Mouse (Mus musculus) CH12.LX (cell line): ENCODE data around the gene Mtap.

ENCODE experiments used
- CHD2 ChIP-seq: IDR thresholded peaks from 2 replicates; pipeline ENCODE4 v1.6.1; 2011; ENCODE audit warnings: low read length, improper control_type of control experiment
- CTCF ChIP-seq, 2 experiments: IDR thresholded peaks in 1 of 2; conservative IDR thresholded peaks in 1 of 2; 2 replicates each; pipeline ENCODE4 v1.5.1; 2011 to 2012; ENCODE audit warnings: low read depth in 2 of 2, low read length in 2 of 2, improper control_type of control experiment in 1 of 2, inconsistent platforms in 1 of 2, mild to moderate bottlenecking in 1 of 2, moderate library complexity in 1 of 2
- EP300 ChIP-seq: IDR thresholded peaks from 2 replicates; pipeline ENCODE4 v1.6.1; 2011; ENCODE audit warnings: low read length, improper control_type of control experiment
- MXI1 ChIP-seq: IDR thresholded peaks from 2 replicates; pipeline ENCODE4 v1.6.1; 2011; ENCODE audit warnings: mild to moderate bottlenecking, low read depth, low read length, improper control_type of control experiment
- MYC ChIP-seq: IDR thresholded peaks from 2 replicates; pipeline ENCODE4 v1.6.1; 2011; ENCODE audit warnings: low read depth, mild to moderate bottlenecking, improper control_type of control experiment, low read length
- NRF1 ChIP-seq: IDR thresholded peaks from 2 replicates; pipeline ENCODE4 v1.6.1; 2014; ENCODE audit warnings: low read depth, mild to moderate bottlenecking, inconsistent platforms, low read length, improper control_type of control experiment, moderate library complexity
- TBP ChIP-seq: conservative IDR thresholded peaks from 2 replicates; pipeline ENCODE4 v1.6.1; 2011; ENCODE audit warnings: low read depth, low read length, improper control_type of control experiment

DNA sequence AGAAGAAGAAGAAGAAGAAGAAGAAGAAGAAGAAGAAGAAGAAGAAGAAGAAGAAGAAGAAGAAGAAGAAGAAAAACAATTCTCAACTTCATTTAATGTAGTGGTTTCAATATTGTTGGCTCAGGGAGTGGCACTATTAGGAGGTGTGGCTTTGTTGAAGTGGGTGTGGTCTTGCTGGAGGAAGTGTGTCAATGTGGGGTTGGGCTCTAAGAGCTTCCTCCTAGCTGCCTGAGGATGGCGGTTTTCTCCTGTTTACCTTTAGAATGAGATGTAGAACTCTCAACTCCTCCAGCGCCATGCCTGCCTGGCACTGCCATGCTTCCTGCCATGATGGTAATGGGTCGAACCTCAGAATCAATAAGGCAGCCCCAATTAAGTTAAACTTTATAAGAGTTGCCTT is 5.1 kb upstream of the Mtap start:
- TF ChIP-seq TBP (no peak), CHD2 (no peak), MXI1 (no peak), CTCF (conservative IDR thresholded peaks at IDR 0.05 in 1 of 2, IDR thresholded peaks at IDR 0.05 in 1 of 2; ENCODE audit: low read depth in 2 of 2, low read length in 2 of 2) (no peak), EP300 (no peak), NRF1 (no peak), MYC (no peak)
